Mouse (Mus musculus) spleen, adult 2 months (tissue): ENCODE measurements around the gene Pipox.

Experiments used
- CTCF ChIP-seq: fragments of 200-500 bp; IDR thresholded peaks from 2 replicates; pipeline ENCODE4 v1.5.1; 2011; ENCODE audit warnings: mild to moderate bottlenecking, inconsistent platforms; ENCODE audit not compliant: insufficient read depth, insufficient read length, insufficient replicate concordance; ENCODE audit errors: extremely low read depth
- POLR2A ChIP-seq: fragments of 200-500 bp; IDR thresholded peaks from 2 replicates; pipeline ENCODE4 v1.6.1; 2011; ENCODE audit warnings: low read depth, low read length, inconsistent platforms

DNA sequence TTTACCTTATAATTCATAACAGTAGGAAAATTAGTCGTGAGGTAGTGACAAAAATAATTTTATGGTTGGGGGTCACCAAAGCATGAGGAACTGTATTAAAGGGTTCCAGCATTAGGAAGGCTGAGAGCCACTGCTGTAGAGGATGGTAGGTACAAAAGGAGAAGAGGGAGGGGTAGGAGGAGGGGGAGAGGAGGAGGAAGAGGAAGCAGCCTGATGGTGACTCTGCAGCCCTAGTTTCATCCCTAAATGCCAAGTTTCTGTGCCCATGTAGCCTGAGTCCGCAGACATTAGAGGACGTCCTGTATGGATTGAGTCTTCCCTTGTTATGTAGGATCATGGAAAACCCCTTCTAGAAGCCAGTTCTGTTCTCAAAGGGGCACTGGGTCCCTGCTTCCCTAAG is 20.8 kb downstream of the Pipox start:
- TF ChIP-seq CTCF (no peak), POLR2A (no peak)
